Mouse (Mus musculus) duodenum, adult 2 months (tissue): ENCODE measurements around the gene Ptk6. TPM values are rescaled to one million over a fixed set of nuclear protein-coding genes. Genes with fewer than 3 reads are reported as not detected.

ENCODE experiments used
- polyA plus RNA-seq: library from polyadenylated mRNA; depleted of rRNA; stranded (reverse); fragments of >200 nt; gene quantifications from 2 replicates; pipeline ENCODE4 v1.2.3, GENCODE M21; 2012; ENCODE audit warnings: low replicate concordance; rRNA removed

Ptk6 gene
- 1.1 and 6.9 TPM in 2 replicates for polyA plus RNA-seq

DNA sequence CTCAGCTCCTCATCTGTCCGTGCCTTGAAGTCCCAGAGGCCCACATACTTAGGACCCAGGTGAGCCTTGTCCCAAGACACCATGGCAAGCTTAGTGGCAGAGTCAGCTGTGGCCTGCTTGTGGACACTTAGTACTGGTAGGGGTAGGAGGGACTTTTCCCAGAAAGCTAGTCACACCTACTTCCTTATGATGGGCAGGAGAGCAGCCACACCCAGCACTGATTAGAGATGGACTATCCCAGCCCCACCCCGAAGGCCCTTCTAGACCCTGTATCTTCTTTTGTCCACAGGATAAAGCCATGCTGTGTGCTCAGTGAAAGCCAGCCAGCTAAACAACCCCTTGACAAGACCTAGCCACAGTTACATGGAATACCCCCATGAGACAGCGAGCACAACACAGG, at the start of gene Ptk6:
Gene Ptk6, minus strand, starts transcription at position 368 of the 400 bp plus-strand sequence.

DNA sequence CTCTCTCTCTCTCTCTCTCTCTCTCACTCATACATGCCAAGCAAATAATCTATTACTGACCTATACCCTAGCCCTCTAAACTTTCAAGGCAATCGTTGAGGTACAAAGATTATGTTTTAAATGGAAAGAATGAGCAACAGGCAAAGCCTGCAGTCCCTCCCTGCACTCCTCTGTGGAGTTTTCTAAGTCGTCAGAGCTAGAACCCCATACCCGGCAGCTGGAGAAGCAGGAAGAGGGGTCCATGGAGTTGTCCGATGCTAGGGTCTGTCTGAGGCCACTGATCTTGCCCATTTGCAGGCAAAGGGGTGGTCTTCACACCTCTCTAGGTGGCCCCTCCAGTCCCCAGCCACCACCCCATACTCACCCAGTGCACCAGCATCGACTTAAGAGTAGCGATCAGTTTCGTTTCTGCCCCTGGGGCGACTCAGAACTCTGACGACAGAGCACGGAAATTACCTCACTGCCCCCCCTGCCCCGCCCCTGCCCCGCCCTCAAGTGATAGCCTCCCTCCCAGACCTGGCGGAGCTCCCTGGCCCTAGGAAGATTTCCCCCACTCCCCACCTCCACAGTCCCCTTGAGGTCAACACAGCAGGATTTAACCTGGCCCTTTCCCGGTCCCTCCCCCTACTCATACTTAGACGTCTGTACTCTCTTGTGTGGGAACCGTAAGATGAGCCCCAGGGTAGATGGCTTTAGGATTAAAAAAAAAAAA, 39.2 kb upstream of the Ptk6 start, which contains the start of gene Helz2:
Gene Helz2, minus strand, starts transcription at position 426 of the 712 bp plus-strand sequence.

DNA sequence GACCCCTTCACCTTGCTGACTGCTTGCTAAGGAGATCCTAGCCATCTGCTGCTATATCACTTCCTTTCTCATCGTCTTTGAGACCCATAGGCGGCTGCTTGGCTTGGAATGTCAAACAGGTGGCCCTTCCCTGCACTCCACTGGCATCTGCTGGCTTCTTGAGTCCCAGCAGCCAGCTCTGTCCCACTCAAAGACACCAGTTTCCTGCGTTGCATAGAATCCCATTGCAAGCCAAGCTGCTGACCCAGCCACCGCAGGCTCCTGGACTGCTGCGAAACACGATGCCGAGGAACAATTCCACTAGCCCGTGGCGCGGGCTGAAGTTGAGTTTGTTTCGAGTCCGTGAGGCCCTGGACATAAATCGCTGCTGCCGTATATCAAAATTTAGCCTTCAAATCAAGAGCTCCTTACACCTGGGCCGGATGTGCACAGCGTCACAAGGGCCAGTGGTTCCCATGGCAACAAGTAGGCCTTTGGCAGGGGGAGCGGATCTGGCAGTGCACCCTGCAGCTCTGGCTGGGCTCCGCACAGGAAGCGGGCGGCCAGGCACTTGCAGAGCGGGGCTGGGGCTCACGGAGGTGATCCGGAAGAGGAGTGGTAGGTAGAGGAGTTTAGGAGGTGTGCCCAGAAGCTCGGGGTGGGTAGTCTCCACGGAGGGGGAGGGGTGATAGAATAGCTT, 17.1 kb upstream of the Ptk6 start, which contains the start of gene Fndc11:
Gene Fndc11, plus strand, starts transcription at position 476 of the 679 bp plus-strand sequence.

GRCm38 (mm10) chr2:181213021-181213445, 10.4 kb upstream of the Ptk6 start, which contains the start of gene Srms:
Gene Srms, minus strand, starts transcription at chr2:181213185.

GRCm38 (mm10) chr2:181187121-181188000, 15.2 kb downstream of the Ptk6 start, which contains the start of gene Ppdpf:
Gene Ppdpf, plus strand, starts transcription at chr2:181187247.

GRCm38 (mm10) chr2:181156248-181157121, 46.1 kb downstream of the Ptk6 start, which contains the start of gene Eef1a2:
Gene Eef1a2, minus strand, starts transcription at chr2:181157014.

Other genes with a start within 250 kb of the Ptk6 start
- gene Nkain4, start 248.1 kb downstream of the Ptk6 start, polyA plus RNA-seq, result 3.3 and 3.5 TPM in 2 replicates
- 46.8 and 52.4 TPM in 2 replicates for gene Arfgap1, start 235.6 kb downstream of the Ptk6 start, polyA plus RNA-seq
- 2.1 and 3.8 TPM in 2 replicates for gene Col20a1, start 216.3 kb downstream of the Ptk6 start, polyA plus RNA-seq
- gene Chrna4, start 159.2 kb downstream of the Ptk6 start, polyA plus RNA-seq, result 0.02 and 0.11 TPM in 2 replicates
- 0.38 and 0.50 TPM in 2 replicates for gene Kcnq2, start 67.5 kb downstream of the Ptk6 start, polyA plus RNA-seq
- 2.7 and 3.7 TPM in 2 replicates for gene Eef1a2, start 45.8 kb downstream of the Ptk6 start, polyA plus RNA-seq
- 266 and 328 TPM in 2 replicates for gene Ppdpf, start 15.5 kb downstream of the Ptk6 start, polyA plus RNA-seq
- 0.57 and 0.96 TPM in 2 replicates for gene Srms, start 10.4 kb upstream of the Ptk6 start, polyA plus RNA-seq
- 0.30 and 0.58 TPM in 2 replicates for gene Fndc11, start 17.2 kb upstream of the Ptk6 start, polyA plus RNA-seq
- 30.3 and 39.9 TPM in 2 replicates for gene Helz2, start 39.2 kb upstream of the Ptk6 start, polyA plus RNA-seq
- gene Gmeb2, start 85.2 kb upstream of the Ptk6 start, polyA plus RNA-seq, result 16.9 and 31.9 TPM in 2 replicates
- 2.8 and 2.9 TPM in 2 replicates for gene Stmn3, start 111.7 kb upstream of the Ptk6 start, polyA plus RNA-seq
- 14.4 and 16.6 TPM in 2 replicates for gene Rtel1, start 117.0 kb upstream of the Ptk6 start, polyA plus RNA-seq
- 12.9 and 14.2 TPM in 2 replicates for gene Zgpat, start 162.1 kb upstream of the Ptk6 start, polyA plus RNA-seq
- 14.4 and 16.3 TPM in 2 replicates for gene Arfrp1, start 162.6 kb upstream of the Ptk6 start, polyA plus RNA-seq
- 79.8 and 83.0 TPM in 2 replicates for gene Lime1, start 177.3 kb upstream of the Ptk6 start, polyA plus RNA-seq